Mouse (Mus musculus): ENCODE data around the gene Vmn1r89.

The Vmn1r89 gene

DNA sequence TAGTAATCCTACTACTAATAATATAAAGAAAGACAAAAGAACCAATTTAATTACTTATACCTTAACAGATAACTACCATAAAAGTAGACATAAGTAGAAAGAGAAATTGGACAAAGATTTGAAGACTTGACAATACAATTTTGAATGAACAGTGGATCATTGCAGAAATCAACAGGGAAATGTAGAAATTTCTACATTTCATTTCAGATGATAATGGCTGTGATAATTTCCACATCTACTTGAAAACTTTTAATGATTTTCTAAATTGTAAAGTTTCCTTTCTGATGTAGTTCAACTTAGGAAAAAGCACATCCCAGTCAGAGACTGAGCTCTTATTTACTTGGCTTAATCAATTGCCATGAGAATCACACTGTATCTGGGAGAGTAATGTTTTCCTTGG lies at the start of gene Vmn1r89:
Gene Vmn1r89 (plus strand): TSS at position 301 of the 400 bp plus-strand sequence.
- DNase-seq (ENCODE audit: low spot score in 2 of 2), result no peak

DNA sequence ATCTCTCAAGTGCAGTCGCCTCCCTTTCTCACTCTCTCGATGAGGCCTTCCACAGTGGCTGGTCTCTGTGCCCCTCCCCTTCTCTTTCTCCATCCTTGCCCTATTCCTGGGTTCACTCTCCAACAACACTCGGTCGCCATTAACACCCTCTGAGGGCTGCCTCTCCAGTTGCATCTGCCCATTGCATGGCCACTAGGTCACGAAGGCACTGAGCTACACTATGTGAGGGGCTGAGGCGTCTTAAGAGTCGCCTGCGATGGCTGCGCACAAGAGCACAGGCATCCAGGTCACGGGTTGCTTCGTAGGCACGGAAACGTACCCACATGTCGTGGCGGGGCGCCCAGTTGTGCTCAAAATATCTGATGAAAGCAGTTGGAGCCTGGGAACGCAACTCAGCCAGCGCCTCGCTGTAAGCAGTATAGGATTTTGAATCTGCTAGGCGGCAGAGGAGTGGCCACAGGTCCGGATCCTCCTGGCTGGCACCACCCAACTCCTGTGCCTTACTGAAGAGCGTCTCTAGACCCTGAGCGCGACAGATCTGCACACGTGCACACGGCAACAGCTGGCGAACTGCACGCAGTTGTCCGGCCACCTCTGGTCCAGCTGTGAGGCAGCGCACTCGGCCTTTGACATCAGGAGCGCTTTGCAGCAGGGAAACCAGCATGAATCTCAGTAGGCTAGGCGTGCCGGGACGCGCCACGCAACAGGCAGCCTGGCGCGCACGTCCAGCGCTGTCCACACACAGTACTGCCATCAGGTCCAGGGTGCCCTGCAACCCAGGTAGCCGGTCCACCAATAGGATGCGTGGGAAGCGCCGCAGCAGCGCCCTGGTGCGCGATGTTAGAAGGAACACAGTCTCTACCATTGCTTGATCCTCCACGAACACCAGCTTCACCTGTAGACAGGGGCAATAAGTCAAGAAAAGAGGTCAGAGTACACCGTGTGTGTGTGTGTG lies 48.2 kb downstream of the Vmn1r89 start:
- DNase-seq (ENCODE audit: low spot score in 2 of 2), result no peak

DNA sequence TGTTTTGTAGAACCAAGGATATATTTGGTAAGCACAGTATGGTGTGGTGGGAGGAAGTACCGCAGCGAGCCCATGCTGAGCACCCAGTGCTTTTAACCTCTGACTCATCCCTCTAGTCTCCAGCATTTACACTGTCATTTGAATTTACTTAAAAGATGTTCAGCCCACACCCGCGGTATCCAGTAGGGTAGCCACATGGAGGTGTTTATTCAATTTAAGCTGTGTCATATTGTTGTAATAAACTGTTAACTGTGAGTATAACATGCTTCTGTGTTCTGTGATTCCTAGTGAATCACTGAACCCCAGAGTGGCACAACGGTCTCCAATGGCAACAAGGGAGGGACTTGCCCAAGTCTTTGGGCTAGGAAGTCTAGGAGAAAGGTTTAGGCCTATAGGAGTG lies 51.0 kb downstream of the Vmn1r89 start:
- DNase-seq (ENCODE audit: low spot score in 2 of 2), result no peak

DNA sequence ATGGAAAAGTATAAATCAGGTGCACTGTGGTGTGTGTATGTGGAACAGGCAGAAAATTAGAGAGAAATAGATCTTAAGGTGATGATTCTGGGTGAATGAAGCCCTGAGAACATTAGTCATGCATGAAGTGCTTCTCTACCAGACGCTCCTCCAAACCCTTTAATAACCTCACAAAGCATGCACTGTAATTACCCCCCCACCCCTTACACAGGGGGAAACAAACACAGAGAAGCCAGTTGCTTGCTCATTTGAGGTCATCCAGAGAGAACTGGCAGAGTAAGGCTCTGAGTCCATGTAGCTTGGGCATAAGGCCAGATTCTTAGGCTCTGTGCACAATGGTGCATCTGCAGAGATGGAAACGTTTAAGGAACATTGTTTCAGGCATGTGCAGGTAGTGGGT lies 51.6 kb downstream of the Vmn1r89 start:
- no peak for DNase-seq (ENCODE audit: low spot score in 2 of 2)

DNA sequence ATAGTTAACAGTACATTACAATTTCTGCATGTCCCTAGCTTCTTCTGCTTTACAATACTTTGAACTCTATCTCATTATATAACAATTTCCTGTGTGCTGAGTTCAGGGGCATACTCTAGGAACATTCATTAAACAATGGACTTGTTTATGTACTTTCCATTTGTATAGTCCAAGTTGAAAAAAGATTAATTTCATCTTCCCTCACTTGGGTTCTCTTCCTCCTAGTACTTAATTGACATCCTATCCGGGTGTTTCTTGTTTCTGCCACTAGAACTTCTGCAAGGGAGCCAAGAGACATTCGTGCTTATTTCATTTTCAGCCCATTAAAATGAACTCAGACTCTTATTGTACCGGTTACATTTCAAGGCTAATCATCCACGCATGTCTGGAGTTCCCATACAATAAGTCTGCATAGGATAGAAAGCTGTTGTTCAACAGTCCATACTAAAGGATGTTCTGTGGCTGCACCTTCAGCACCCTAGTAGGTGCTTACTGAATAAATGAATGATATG lies 56.0 kb downstream of the Vmn1r89 start:
- no peak for DNase-seq (ENCODE audit: low spot score in 2 of 2)

DNA sequence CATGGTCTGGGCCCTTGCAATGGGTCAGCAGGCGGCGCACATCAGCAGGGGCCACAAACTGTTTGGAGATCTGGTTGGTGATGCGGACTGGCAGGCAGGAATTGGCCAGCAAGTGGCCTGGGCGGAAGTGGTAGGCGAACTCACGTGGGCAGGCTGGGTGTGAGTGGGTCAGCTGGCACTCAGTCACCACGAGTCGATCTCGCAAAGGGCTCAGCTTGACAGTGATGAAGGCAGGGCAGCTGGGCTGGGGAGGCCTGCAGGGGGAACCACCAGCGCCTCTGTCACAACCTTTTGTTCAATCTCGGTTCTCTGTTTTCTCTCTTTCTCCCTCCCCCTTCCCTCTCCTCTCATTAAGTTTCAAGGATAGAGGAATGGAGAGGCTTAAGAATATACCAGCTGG lies 56.6 kb downstream of the Vmn1r89 start:
- no peak for DNase-seq (ENCODE audit: low spot score in 2 of 2)
